Mouse (Mus musculus): ENCODE results near the gene Cct2. TPM values are rescaled to one million over a fixed set of nuclear protein-coding genes. Genes with fewer than 3 reads are reported as not detected.

Cct2 gene
- total and polyA plus RNA-seq, 2 experiments from 2014 or later: 129 to 154 TPM

- peaks cover 77% of the 10 kb centered on the region for H3K36me3 ChIP-seq (replicated peaks; ENCODE audit: control insufficient read depth, insufficient read depth, low read length)
- no peak for DNase-seq (ENCODE audit: low spot score)
Observed at GRCm38 (mm10) chr10:117078284-117078683, 14.7 kb upstream of the Cct2 start.

GRCm38 (mm10) chr10:117073176-117073575 lies 9.6 kb upstream of the Cct2 start:
- WGBS: 50% methylated on average over 7 of the region's 7 CpGs
- DNase-seq (ENCODE audit: low spot score): no peak
- H3K4me2 ChIP-seq (ENCODE audit: low read depth, low read length): no peak overlapping the region
- no peak for ATAC-seq (ENCODE audit: insufficient read depth, low read depth)
- peaks cover 69% of the 10 kb centered on the region for H3K36me3 ChIP-seq (replicated peaks; ENCODE audit: control insufficient read depth, insufficient read depth, low read length)
- H3K27ac ChIP-seq (ENCODE audit: low read depth): no peak overlapping the region
- no peaks in the 10 kb centered on the region for H3K27me3 ChIP-seq (ENCODE audit: control insufficient read depth, insufficient read depth, low read length)
- no peak overlapping the region for H3K4me3 ChIP-seq (ENCODE audit: low read depth, low read length)
- no peak for TF ChIP-seq CTCF (IDR thresholded peaks at IDR 0.05; ENCODE audit: low read depth)
- no peak for TF ChIP-seq EP300 (IDR thresholded peaks at IDR 0.05; ENCODE audit: low read depth)
- no peaks in the 10 kb centered on the region for H3K9me3 ChIP-seq (replicated peaks; ENCODE audit: control insufficient read depth, low read length)
- H3K9ac ChIP-seq (replicated peaks; ENCODE audit: low read depth, low read length): no peak overlapping the region
- no peaks in the 10 kb centered on the region for H3K4me1 ChIP-seq (ENCODE audit: control insufficient read depth, insufficient read depth)

More at GRCm38 (mm10) chr10:117078284-117078683, 14.7 kb upstream of the Cct2 start:
- H3K9ac ChIP-seq (replicated peaks; ENCODE audit: low read depth, low read length): no peak overlapping the region
- H3K4me2 ChIP-seq (ENCODE audit: low read depth, low read length): no peak overlapping the region
- no peaks in the 10 kb centered on the region for H3K27me3 ChIP-seq (ENCODE audit: control insufficient read depth, insufficient read depth, low read length)
- peak; percentile 72 for ATAC-seq (ENCODE audit: insufficient read depth, low read depth)
- TF ChIP-seq EP300 (IDR thresholded peaks at IDR 0.05; ENCODE audit: low read depth) (no peak), CTCF (IDR thresholded peaks at IDR 0.05; ENCODE audit: low read depth) (peak; percentile 63)
- WGBS: 75% methylated on average over 6 of the region's 6 CpGs
- no peak overlapping the region for H3K27ac ChIP-seq (ENCODE audit: low read depth)
- H3K4me3 ChIP-seq (ENCODE audit: low read depth, low read length): no peak overlapping the region
- H3K4me1 ChIP-seq (ENCODE audit: control insufficient read depth, insufficient read depth): no peaks in the 10 kb centered on the region
- no peaks in the 10 kb centered on the region for H3K9me3 ChIP-seq (replicated peaks; ENCODE audit: control insufficient read depth, low read length)

GRCm38 (mm10) chr10:117072191-117072888 lies 8.7 kb upstream of the Cct2 start:
- ATAC-seq (ENCODE audit: insufficient read depth, low read depth): 0 out of 2 replicates have a peak, but pooled peaks have one; percentile 33

GRCm38 (mm10) chr10:117069109-117069508 lies 5.5 kb upstream of the Cct2 start:
- TF ChIP-seq CTCF (IDR thresholded peaks at IDR 0.05; ENCODE audit: low read depth): no peak
- TF ChIP-seq EP300 (IDR thresholded peaks at IDR 0.05; ENCODE audit: low read depth): no peak
- H3K4me1 ChIP-seq (ENCODE audit: control insufficient read depth, insufficient read depth): no peaks in the 10 kb centered on the region
- H3K27ac ChIP-seq (ENCODE audit: low read depth): no peak overlapping the region
- H3K4me2 ChIP-seq (ENCODE audit: low read depth, low read length): no peak overlapping the region
- H3K9me3 ChIP-seq (replicated peaks; ENCODE audit: control insufficient read depth, low read length): no peaks in the 10 kb centered on the region
- 85% methylated on average over 3 of the region's 3 CpGs for WGBS
- no peaks in the 10 kb centered on the region for H3K27me3 ChIP-seq (ENCODE audit: control insufficient read depth, insufficient read depth, low read length)
- H3K4me3 ChIP-seq (ENCODE audit: low read depth, low read length): no peak overlapping the region
- DNase-seq (ENCODE audit: low spot score) (no peak), ATAC-seq (ENCODE audit: insufficient read depth, low read depth) (no peak)
- H3K36me3 ChIP-seq (replicated peaks; ENCODE audit: control insufficient read depth, insufficient read depth, low read length): peaks cover 35% of the 10 kb centered on the region
- H3K9ac ChIP-seq (replicated peaks; ENCODE audit: low read depth, low read length): no peak overlapping the region

More at GRCm38 (mm10) chr10:117072191-117072888, 8.7 kb upstream of the Cct2 start:
- no peak overlapping the region for H3K27ac ChIP-seq (ENCODE audit: low read depth)
- H3K4me1 ChIP-seq (ENCODE audit: control insufficient read depth, insufficient read depth): no peaks in the 10 kb centered on the region
- no peak overlapping the region for H3K4me2 ChIP-seq (ENCODE audit: low read depth, low read length)
- WGBS: 76% methylated on average over 18 of the region's 18 CpGs
- H3K36me3 ChIP-seq (replicated peaks; ENCODE audit: control insufficient read depth, insufficient read depth, low read length): peaks cover 61% of the 10 kb centered on the region
- DNase-seq (ENCODE audit: low spot score): no peak
- H3K27me3 ChIP-seq (ENCODE audit: control insufficient read depth, insufficient read depth, low read length): no peaks in the 10 kb centered on the region
- TF ChIP-seq EP300 (IDR thresholded peaks at IDR 0.05; ENCODE audit: low read depth) (no peak), CTCF (IDR thresholded peaks at IDR 0.05; ENCODE audit: low read depth) (no peak)
- H3K9me3 ChIP-seq (replicated peaks; ENCODE audit: control insufficient read depth, low read length): no peaks in the 10 kb centered on the region
- H3K4me3 ChIP-seq (ENCODE audit: low read depth, low read length): no peak overlapping the region
- no peak overlapping the region for H3K9ac ChIP-seq (replicated peaks; ENCODE audit: low read depth, low read length)

- WGBS: 7% methylated on average over 7 of the region's 7 CpGs
- TF ChIP-seq EP300 (IDR thresholded peaks at IDR 0.05; ENCODE audit: low read depth): no peak
- TF ChIP-seq CTCF (IDR thresholded peaks at IDR 0.05; ENCODE audit: low read depth): no peak
- Histone ChIP-seq H3K4me3 (ENCODE audit: low read depth, low read length) (peak overlapping the region; percentile 89), H3K4me1 (ENCODE audit: control insufficient read depth, insufficient read depth) (peaks cover 6% of the 10 kb centered on the region), H3K27ac (ENCODE audit: low read depth) (peak overlapping the region; percentile 70), H3K36me3 (replicated peaks; ENCODE audit: control insufficient read depth, insufficient read depth, low read length) (peaks cover 30% of the 10 kb centered on the region), H3K9me3 (replicated peaks; ENCODE audit: control insufficient read depth, low read length) (no peaks in the 10 kb centered on the region), H3K27me3 (ENCODE audit: control insufficient read depth, insufficient read depth, low read length) (no peaks in the 10 kb centered on the region), H3K4me2 (ENCODE audit: low read depth, low read length) (peak overlapping the region; percentile 68), H3K9ac (replicated peaks; ENCODE audit: low read depth, low read length) (peak overlapping the region; percentile 53)
- no peak for DNase-seq (ENCODE audit: low spot score)
- no peak for ATAC-seq (ENCODE audit: insufficient read depth, low read depth)
Observed at GRCm38 (mm10) chr10:117064076-117064475, 462 bp upstream of the Cct2 start.
